Mouse (Mus musculus) myocyte (in vitro differentiated cells): Measurements from ENCODE around the gene Btbd6. TPM values are rescaled to one million over a fixed set of nuclear protein-coding genes. Genes with fewer than 3 reads are reported as not detected.

Experiments used
- H3K27me3 ChIP-seq: one replicate; pipeline ENCODE4 v1.6.1; 2011; ENCODE audit not compliant: control insufficient read depth, insufficient read depth, insufficient read length
- H3K36me3 ChIP-seq: one replicate; pipeline ENCODE4 v1.6.1; 2011; ENCODE audit not compliant: control insufficient read depth, insufficient read depth
- H3K4me2 ChIP-seq: one replicate; pipeline ENCODE4 v1.6.1; 2011; ENCODE audit warnings: low read depth, control low read depth
- H3K4me3 ChIP-seq: one replicate; pipeline ENCODE4 v1.5.1; 2011; ENCODE audit warnings: mild to moderate bottlenecking, control low read depth, moderate library complexity
- H3K79me2 ChIP-seq: one replicate; pipeline ENCODE4 v1.6.1; 2011; ENCODE audit not compliant: control insufficient read depth, insufficient read depth
- H3ac ChIP-seq: one replicate; pipeline ENCODE4 v1.6.1; 2011; ENCODE audit not compliant: control insufficient read depth, insufficient read length
- CEBPB ChIP-seq: IDR thresholded peaks from 2 replicates; pipeline ENCODE4 v1.6.1; 2011; ENCODE audit warnings: mild to moderate bottlenecking, moderate library complexity; ENCODE audit not compliant: poor library complexity, insufficient read depth, severe bottlenecking
- E2F4 ChIP-seq: IDR thresholded peaks from one replicate; pipeline ENCODE4 v1.6.1; 2011; ENCODE audit warnings: mild to moderate bottlenecking, control low read depth, moderate library complexity; ENCODE audit not compliant: insufficient read depth
- MAX ChIP-seq: IDR thresholded peaks from one replicate; pipeline ENCODE4 v1.6.1; 2011; ENCODE audit warnings: low read depth, mild to moderate bottlenecking, control low read depth
- MYOD1 ChIP-seq, 3 experiments: IDR thresholded peaks; one replicate each; pipeline ENCODE4 v1.6.1; 2011; ENCODE audit warnings: control low read depth in 2 of 3, low read depth in 2 of 3, mild to moderate bottlenecking in 2 of 3, moderate library complexity in 1 of 3; ENCODE audit not compliant: insufficient read length in 2 of 3, control insufficient read depth in 1 of 3
- MYOG ChIP-seq, 3 experiments: IDR thresholded peaks; one replicate each; pipeline ENCODE4 v1.6.1; 2011; ENCODE audit warnings: control low read depth in 2 of 3, low read depth in 2 of 3, mild to moderate bottlenecking in 2 of 3; ENCODE audit not compliant: insufficient read length in 2 of 3, control insufficient read depth in 1 of 3, insufficient read depth in 1 of 3
- POLR2A ChIP-seq: IDR thresholded peaks from one replicate; pipeline ENCODE4 v1.6.1; 2011; ENCODE audit warnings: low read depth, mild to moderate bottlenecking, control low read depth, moderate library complexity; ENCODE audit not compliant: insufficient read length
- POLR2AphosphoS2 ChIP-seq: IDR thresholded peaks from one replicate; pipeline ENCODE4 v1.6.1; 2011; ENCODE audit warnings: low read depth, control low read depth; ENCODE audit not compliant: insufficient read length
- REST ChIP-seq: IDR thresholded peaks from one replicate; pipeline ENCODE4 v1.6.1; 2011; ENCODE audit warnings: mild to moderate bottlenecking, control low read depth, moderate library complexity; ENCODE audit not compliant: insufficient read depth, insufficient read length
- SRF ChIP-seq: IDR thresholded peaks from one replicate; pipeline ENCODE4 v1.6.1; 2011; ENCODE audit warnings: low read depth; ENCODE audit not compliant: control insufficient read depth, insufficient read length
- TCF12 ChIP-seq: IDR thresholded peaks from one replicate; pipeline ENCODE4 v1.6.1; 2011; ENCODE audit warnings: mild to moderate bottlenecking, control low read depth; ENCODE audit not compliant: poor library complexity, insufficient read depth, severe bottlenecking
- TCF3 ChIP-seq: IDR thresholded peaks from one replicate; pipeline ENCODE4 v1.6.1; 2011; ENCODE audit warnings: low read depth, control low read depth; ENCODE audit not compliant: insufficient read length
- USF1 ChIP-seq: IDR thresholded peaks from one replicate; pipeline ENCODE4 v1.6.1; 2011; ENCODE audit warnings: low read depth, mild to moderate bottlenecking, control low read depth, moderate library complexity
- polyA plus RNA-seq: library from polyadenylated mRNA; unstranded; fragments of >200 nt; fragmentation: generic; extraction: Trizol; gene quantifications from one replicate; pipeline ENCODE4 v1.2.1, GENCODE M21; 2012; ENCODE audit warnings: missing spikeins

Gene Btbd6
- polyA plus RNA-seq, 1 experiment, result 16.3 TPM

- H3K4me3 ChIP-seq, result no peak overlapping the region
- no peaks in the 10 kb centered on the region for H3K27me3 ChIP-seq
- no peak overlapping the region for H3K4me2 ChIP-seq
- H3K36me3 ChIP-seq, result peaks cover 6% of the 10 kb centered on the region
- TF ChIP-seq CEBPB (no peak), MYOD1 (IDR thresholded peaks at IDR 0.05; ENCODE audit: control insufficient read depth in 1 of 3, insufficient read length in 2 of 3, low read depth in 2 of 3) (no peak), POLR2AphosphoS2 (no peak), MYOG (IDR thresholded peaks at IDR 0.05; ENCODE audit: control insufficient read depth in 1 of 3, insufficient read depth in 1 of 3, insufficient read length in 2 of 3, low read depth in 2 of 3) (no peak), E2F4 (no peak), USF1 (no peak), SRF (no peak), TCF3 (no peak), TCF12 (no peak), POLR2A (no peak), REST (no peak)
- no peak overlapping the region for H3ac ChIP-seq
- H3K79me2 ChIP-seq, result peaks cover 76% of the 10 kb centered on the region
Observed at GRCm38 (mm10) chr12:112994153-112994552, 17.9 kb downstream of the Btbd6 start.

GRCm38 (mm10) chr12:112999569-113000293, 23.4 kb downstream of the Btbd6 start:
- peak overlapping the region; percentile 51 for H3K4me3 ChIP-seq
- H3ac ChIP-seq, result peak overlapping the region; percentile 74
- no peaks in the 10 kb centered on the region for H3K36me3 ChIP-seq
- peak overlapping the region; percentile 82 for H3K4me2 ChIP-seq
- H3K27me3 ChIP-seq, result no peaks in the 10 kb centered on the region
- H3K79me2 ChIP-seq, result peaks cover 53% of the 10 kb centered on the region
- no peak for TF ChIP-seq POLR2A
- no peak for TF ChIP-seq MYOG (IDR thresholded peaks at IDR 0.05; ENCODE audit: control insufficient read depth in 1 of 3, insufficient read depth in 1 of 3, insufficient read length in 2 of 3, low read depth in 2 of 3)
- TF ChIP-seq MAX, result no peak
- no peak for TF ChIP-seq USF1

GRCm38 (mm10) chr12:113000294-113001132, 24.2 kb downstream of the Btbd6 start, which contains the start of gene Brf1:
TSS of gene Brf1 (minus strand) at chr12:113000704.
- Histone ChIP-seq H3ac (peak within 1 kb of the TSS; percentile 74), H3K4me2 (peak within 1 kb of the TSS; percentile 98), H3K4me3 (peak within 1 kb of the TSS; percentile 51), H3K79me2 (peaks cover 45% of the 10 kb centered on the region), H3K27me3 (no peaks in the 10 kb centered on the region), H3K36me3 (no peaks in the 10 kb centered on the region)
- TF ChIP-seq E2F4, result peak; percentile 5
- no peak for TF ChIP-seq CEBPB
- TF ChIP-seq MAX, result no peak
- TF ChIP-seq TCF3, result no peak
- peak; percentile 81 for TF ChIP-seq POLR2A
- peak; percentile 64 for TF ChIP-seq POLR2AphosphoS2
- peak in 1 of 3 experiments; percentile 34 for TF ChIP-seq MYOG (IDR thresholded peaks at IDR 0.05; ENCODE audit: control insufficient read depth in 1 of 3, insufficient read depth in 1 of 3, insufficient read length in 2 of 3, low read depth in 2 of 3)
- TF ChIP-seq SRF, result peak; percentile 83
- no peak for TF ChIP-seq TCF12
- peak in 1 of 3 experiments; percentile 46 for TF ChIP-seq MYOD1 (IDR thresholded peaks at IDR 0.05; ENCODE audit: control insufficient read depth in 1 of 3, insufficient read length in 2 of 3, low read depth in 2 of 3)
- no peak for TF ChIP-seq REST
- TF ChIP-seq USF1, result no peak

GRCm38 (mm10) chr12:113001133-113001474, 24.8 kb downstream of the Btbd6 start:
- Histone ChIP-seq H3K36me3 (no peaks in the 10 kb centered on the region), H3K4me2 (peak overlapping the region; percentile 98), H3K4me3 (peak overlapping the region; percentile 51), H3K27me3 (no peaks in the 10 kb centered on the region), H3K79me2 (peaks cover 40% of the 10 kb centered on the region), H3ac (peak overlapping the region; percentile 74)
- no peak for TF ChIP-seq CEBPB
- TF ChIP-seq REST, result no peak
- TF ChIP-seq POLR2A, result peak; percentile 55

GRCm38 (mm10) chr12:113002667-113003066, 26.4 kb downstream of the Btbd6 start:
- TF ChIP-seq CEBPB, result no peak
- no peak for TF ChIP-seq POLR2AphosphoS2
- TF ChIP-seq MYOG (IDR thresholded peaks at IDR 0.05; ENCODE audit: control insufficient read depth in 1 of 3, insufficient read depth in 1 of 3, insufficient read length in 2 of 3, low read depth in 2 of 3), result no peak
- no peak for TF ChIP-seq USF1
- TF ChIP-seq MYOD1 (IDR thresholded peaks at IDR 0.05; ENCODE audit: control insufficient read depth in 1 of 3, insufficient read length in 2 of 3, low read depth in 2 of 3), result no peak
- TF ChIP-seq POLR2A, result no peak
- TF ChIP-seq MAX, result no peak
- no peak for TF ChIP-seq E2F4
- no peak for TF ChIP-seq TCF12
- TF ChIP-seq SRF, result no peak
- TF ChIP-seq TCF3, result no peak
- no peak for TF ChIP-seq REST
- H3K4me3 ChIP-seq, result no peak overlapping the region
- H3K36me3 ChIP-seq, result no peaks in the 10 kb centered on the region
- no peak overlapping the region for H3ac ChIP-seq
- no peak overlapping the region for H3K4me2 ChIP-seq
- H3K79me2 ChIP-seq, result peaks cover 24% of the 10 kb centered on the region
- no peaks in the 10 kb centered on the region for H3K27me3 ChIP-seq
